Mouse (Mus musculus): ENCODE measurements around the gene Hoxa3. TPM values are rescaled to one million over a fixed set of nuclear protein-coding genes. Genes with fewer than 3 reads are reported as not detected.
A peak's percentile ranks its signal among the peaks of the same experiment; 100 is the strongest.

Hoxa3 gene
- polyA plus RNA-seq, 1 experiment from 2014 or later = 3.7 TPM

- WGBS = 4% methylated on average over 4 of the region's 4 CpGs
- peak overlapping the region; percentile 58 for H3K4me3 ChIP-seq
- no peaks in the 10 kb centered on the region for H3K9me3 ChIP-seq
- no peaks in the 10 kb centered on the region for H3K36me3 ChIP-seq
- no peak for DNase-seq (ENCODE audit: low spot score)
- peaks cover 96% of the 10 kb centered on the region for H3K27me3 ChIP-seq (ENCODE audit: insufficient read depth, poor library complexity, severe bottlenecking)
- H3K27ac ChIP-seq = peak overlapping the region; percentile 88; the same call in 1 of the 2 replicates
- peaks cover 40% of the 10 kb centered on the region for H3K4me1 ChIP-seq
These were observed 46.6 kb downstream of the Hoxa3 start for GRCm38 (mm10) chr6:52166431-52167077.

GRCm38 (mm10) chr6:52165441-52166370 lies 47.4 kb downstream of the Hoxa3 start:
- Histone ChIP-seq H3K27me3 (ENCODE audit: insufficient read depth, poor library complexity, severe bottlenecking) (peaks cover 96% of the 10 kb centered on the region), H3K9me3 (no peaks in the 10 kb centered on the region), H3K27ac (peak overlapping the region; percentile 88), H3K4me3 (peak overlapping the region; percentile 58), H3K4me1 (peaks cover 33% of the 10 kb centered on the region), H3K36me3 (no peaks in the 10 kb centered on the region)
- under 1% methylated on average over 28 of the region's 28 CpGs for WGBS
- peak; percentile 75 for DNase-seq (ENCODE audit: low spot score)

DNA sequence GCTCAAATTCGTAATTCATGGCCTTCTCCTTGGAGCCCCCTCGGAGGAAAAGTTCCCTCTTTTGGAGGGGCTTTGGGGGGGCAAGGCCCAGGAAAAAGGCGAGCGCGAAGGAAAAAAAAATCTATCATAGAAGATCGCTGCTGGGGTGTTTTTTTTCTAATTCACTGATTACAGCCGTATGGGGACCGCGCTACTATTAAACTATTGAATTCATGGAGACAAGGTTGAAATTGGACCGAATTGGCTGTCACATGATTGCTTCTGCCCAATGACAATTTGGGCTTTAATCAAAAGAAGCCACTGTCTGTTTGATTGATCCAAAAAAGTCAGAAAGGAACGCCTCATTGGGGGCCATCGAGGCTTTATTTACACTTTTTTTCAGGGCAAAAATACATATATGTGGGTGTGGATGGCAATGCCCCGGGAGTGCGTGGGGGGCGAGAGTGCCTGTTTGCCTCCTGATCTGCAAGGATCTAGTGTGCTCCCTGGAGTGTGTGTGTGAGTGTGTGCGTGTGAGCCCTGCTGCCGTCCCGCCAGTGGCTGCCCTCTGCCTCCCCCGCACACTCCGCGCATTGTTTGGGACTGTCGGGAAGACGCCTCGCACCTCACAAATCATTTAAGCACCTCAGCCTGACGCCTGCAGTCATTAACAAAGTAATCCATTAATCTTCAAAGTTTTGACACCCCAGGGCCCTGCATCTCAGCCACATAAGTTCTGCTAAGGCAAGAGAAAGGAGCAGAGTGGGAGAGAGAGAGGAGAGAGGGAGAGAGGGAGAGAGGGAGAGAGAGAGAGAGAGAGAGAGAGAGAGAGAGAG lies 48.3 kb downstream of the Hoxa3 start, which contains the start of gene Hoxa2:
Hoxa2 (minus strand) TSS at position 206 of the 815 bp plus-strand sequence.
- under 1% methylated on average over 25 of the region's 25 CpGs for WGBS
- peaks cover 33% of the 10 kb centered on the region for H3K4me1 ChIP-seq
- peak; percentile 72 for DNase-seq (ENCODE audit: low spot score)

GRCm38 (mm10) chr6:52164051-52164625 lies 49.0 kb downstream of the Hoxa3 start:
- DNase-seq (ENCODE audit: low spot score) = peak; percentile 78
- WGBS = under 1% methylated on average over 39 of the region's 39 CpGs
- peak overlapping the region; percentile 58 for H3K4me3 ChIP-seq

More for the DNA sequence above, 48.3 kb downstream of the Hoxa3 start, which contains the start of gene Hoxa2:
- no peaks in the 10 kb centered on the region for H3K9me3 ChIP-seq
- H3K27ac ChIP-seq = peak within 1 kb of the TSS; percentile 88
- peaks cover 96% of the 10 kb centered on the region for H3K27me3 ChIP-seq (ENCODE audit: insufficient read depth, poor library complexity, severe bottlenecking)
- peak within 1 kb of the TSS; percentile 58 for H3K4me3 ChIP-seq
- no peaks in the 10 kb centered on the region for H3K36me3 ChIP-seq

GRCm38 (mm10) chr6:52163366-52164031 lies 49.6 kb downstream of the Hoxa3 start:
- WGBS = 6% methylated on average over 17 of the region's 17 CpGs
- no peaks in the 10 kb centered on the region for H3K9me3 ChIP-seq
- H3K27ac ChIP-seq = peak overlapping the region; percentile 88
- peaks cover 39% of the 10 kb centered on the region for H3K4me1 ChIP-seq
- peak overlapping the region; percentile 58 for H3K4me3 ChIP-seq
- H3K27me3 ChIP-seq (ENCODE audit: insufficient read depth, poor library complexity, severe bottlenecking) = peaks cover 97% of the 10 kb centered on the region
- DNase-seq (ENCODE audit: low spot score) = no peak
- H3K36me3 ChIP-seq = no peaks in the 10 kb centered on the region

More at GRCm38 (mm10) chr6:52164051-52164625, 49.0 kb downstream of the Hoxa3 start:
- Histone ChIP-seq H3K27me3 (ENCODE audit: insufficient read depth, poor library complexity, severe bottlenecking) (peaks cover 97% of the 10 kb centered on the region), H3K27ac (peak overlapping the region; percentile 88), H3K9me3 (no peaks in the 10 kb centered on the region), H3K36me3 (no peaks in the 10 kb centered on the region), H3K4me1 (peaks cover 36% of the 10 kb centered on the region)

- Histone ChIP-seq H3K9me3 (no peaks in the 10 kb centered on the region), H3K4me3 (peak overlapping the region; percentile 58), H3K27me3 (ENCODE audit: insufficient read depth, poor library complexity, severe bottlenecking) (peaks cover 97% of the 10 kb centered on the region), H3K27ac (peak overlapping the region; percentile 88), H3K36me3 (no peaks in the 10 kb centered on the region), H3K4me1 (peaks cover 45% of the 10 kb centered on the region)
- no peak for DNase-seq (ENCODE audit: low spot score)
- 12% methylated on average over 14 of the region's 14 CpGs for WGBS
These were observed 50.3 kb downstream of the Hoxa3 start for GRCm38 (mm10) chr6:52162611-52163365.

GRCm38 (mm10) chr6:52162093-52162380 lies 51.1 kb downstream of the Hoxa3 start:
- H3K36me3 ChIP-seq = no peaks in the 10 kb centered on the region
- H3K4me1 ChIP-seq = peaks cover 51% of the 10 kb centered on the region
- H3K9me3 ChIP-seq = no peaks in the 10 kb centered on the region
- H3K4me3 ChIP-seq = 0 out of 2 replicates have a peak overlapping the region, but pooled peaks have one; percentile 58
- H3K27ac ChIP-seq = no peak overlapping the region
- no peak for DNase-seq (ENCODE audit: low spot score)
- 24% methylated on average over 1 of the region's 1 CpGs for WGBS
- H3K27me3 ChIP-seq (ENCODE audit: insufficient read depth, poor library complexity, severe bottlenecking) = peaks cover 97% of the 10 kb centered on the region

DNA sequence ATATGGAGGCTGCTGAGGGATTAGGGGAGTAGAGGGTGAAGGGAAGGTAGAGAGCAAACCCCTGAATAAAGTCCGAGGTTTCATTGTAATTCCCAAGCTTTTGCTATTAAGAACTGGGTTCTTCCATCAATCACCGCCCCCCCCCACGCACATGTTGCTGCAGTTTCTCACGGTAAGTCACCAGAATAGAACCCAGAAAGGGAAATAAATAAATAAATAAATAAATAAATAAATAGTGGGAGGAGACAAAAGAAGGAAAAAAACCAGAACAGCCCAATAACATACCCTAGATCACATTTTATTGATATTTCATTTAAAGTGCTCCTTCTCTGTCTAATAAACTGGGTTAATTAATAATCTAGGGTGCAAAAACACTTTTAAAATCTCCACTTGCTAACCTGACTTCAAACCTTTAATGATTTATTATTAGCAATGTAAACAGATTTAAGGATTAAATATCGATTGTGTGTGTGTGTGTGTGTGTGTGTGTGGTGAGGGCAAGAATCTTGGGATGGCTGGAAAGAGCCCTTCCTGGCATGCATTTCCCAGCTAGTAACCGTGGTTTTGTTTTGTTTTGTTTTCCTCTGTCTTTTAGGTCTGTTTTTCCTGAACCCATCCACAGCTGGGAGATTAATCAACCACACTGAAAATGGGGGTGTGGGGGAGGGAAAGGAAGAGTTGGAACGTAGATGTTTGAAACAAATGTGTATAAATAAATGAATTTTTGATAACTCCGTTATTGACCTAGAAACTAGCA lies 51.6 kb downstream of the Hoxa3 start:
- peaks cover 97% of the 10 kb centered on the region for H3K27me3 ChIP-seq (ENCODE audit: insufficient read depth, poor library complexity, severe bottlenecking)
- H3K4me1 ChIP-seq = peaks cover 56% of the 10 kb centered on the region
- H3K4me3 ChIP-seq = peak overlapping the region; percentile 89
- H3K36me3 ChIP-seq = no peaks in the 10 kb centered on the region
- no peaks in the 10 kb centered on the region for H3K9me3 ChIP-seq
- peak; percentile 45 for DNase-seq (ENCODE audit: low spot score)
- peak overlapping the region; percentile 89; the same call in 1 of the 2 replicates for H3K27ac ChIP-seq
- WGBS = 15% methylated on average over 8 of the region's 8 CpGs

DNA sequence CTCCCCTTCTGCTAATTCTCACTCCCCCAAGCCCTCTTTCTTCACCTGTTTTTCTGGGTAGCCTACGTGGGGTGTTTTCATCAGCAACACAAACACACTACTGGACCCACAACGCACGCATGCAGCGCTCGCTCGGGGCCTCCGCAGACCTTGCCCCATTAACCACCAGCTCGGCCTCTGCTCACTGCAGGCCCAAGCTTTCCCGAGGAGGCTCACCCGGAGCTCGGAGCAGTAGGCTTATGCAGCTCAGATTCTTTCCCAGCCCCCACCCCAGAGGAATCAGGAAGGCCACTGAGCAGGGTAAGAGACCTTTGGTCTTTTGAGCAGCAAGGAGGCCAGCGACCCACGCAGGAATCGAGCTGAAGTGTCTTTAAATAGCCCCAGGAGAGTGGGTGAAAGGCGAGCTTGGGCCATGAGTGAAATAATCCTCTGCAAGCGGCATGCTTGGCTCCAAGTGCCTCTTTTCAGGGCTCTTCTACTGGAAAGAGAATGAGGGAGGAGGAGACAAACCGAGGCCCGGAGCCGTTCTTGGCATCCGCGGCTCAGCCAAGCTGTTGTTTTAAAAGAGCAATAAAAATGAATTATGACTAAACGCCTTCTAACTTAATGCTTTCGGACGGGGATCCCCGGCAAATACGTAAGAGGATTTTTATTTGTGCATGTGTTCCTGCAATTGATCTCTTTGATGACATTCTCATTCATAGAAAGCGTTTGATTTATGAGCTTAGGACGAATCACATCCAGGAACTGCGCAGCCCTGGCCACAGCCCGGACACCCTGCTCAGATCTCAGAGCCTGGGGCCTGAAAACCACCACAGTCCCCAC lies 52.4 kb downstream of the Hoxa3 start:
- WGBS = 4% methylated on average over 30 of the region's 30 CpGs
- peaks cover 55% of the 10 kb centered on the region for H3K4me1 ChIP-seq
- peaks cover 97% of the 10 kb centered on the region for H3K27me3 ChIP-seq (ENCODE audit: insufficient read depth, poor library complexity, severe bottlenecking)
- peak; percentile 80 for DNase-seq (ENCODE audit: low spot score)
- H3K36me3 ChIP-seq = no peaks in the 10 kb centered on the region
- peak overlapping the region; percentile 89 for H3K27ac ChIP-seq
- H3K4me3 ChIP-seq = peak overlapping the region; percentile 89
- no peaks in the 10 kb centered on the region for H3K9me3 ChIP-seq

GRCm38 (mm10) chr6:52159979-52160378 lies 53.2 kb downstream of the Hoxa3 start:
- peak; percentile 71 for DNase-seq (ENCODE audit: low spot score)
- WGBS = 7% methylated on average over 9 of the region's 9 CpGs
- no peaks in the 10 kb centered on the region for H3K9me3 ChIP-seq
- peak overlapping the region; percentile 89 for H3K4me3 ChIP-seq
- H3K27me3 ChIP-seq (ENCODE audit: insufficient read depth, poor library complexity, severe bottlenecking) = peaks cover 97% of the 10 kb centered on the region
- H3K36me3 ChIP-seq = no peaks in the 10 kb centered on the region
- H3K4me1 ChIP-seq = peaks cover 52% of the 10 kb centered on the region
- H3K27ac ChIP-seq = peak overlapping the region; percentile 89

All from heart, embryonic 10.5 days (tissue).